Mouse (Mus musculus) liver, embryonic 12.5 days (tissue): ENCODE data around the gene Olfr1458. TPM values are rescaled to one million over a fixed set of nuclear protein-coding genes. Genes with fewer than 3 reads are reported as not detected.

Experiments used
- ATAC-seq: fragments of 200-750 bp; cut with Nextera tagmentation; 2 replicates; pipeline ENCODE4 v1.8.0; 2017; ENCODE audit warnings: moderate number of reproducible peaks, mild to moderate bottlenecking, moderate library complexity
- H3K27ac ChIP-seq: fragments of 300-500 bp; sonication (generic); 2 replicates; pipeline ENCODE4 v1.5.1; 2016; ENCODE audit warnings: mild to moderate bottlenecking
- H3K27me3 ChIP-seq: fragments of 300-500 bp; sonication (generic); replicated peaks from 2 replicates; pipeline ENCODE4 v1.6.1; 2016; ENCODE audit warnings: mild to moderate bottlenecking, moderate library complexity
- H3K36me3 ChIP-seq: fragments of 300-500 bp; sonication (generic); 2 replicates; pipeline ENCODE4 v1.6.1; 2016; ENCODE audit warnings: mild to moderate bottlenecking, moderate library complexity
- H3K4me1 ChIP-seq: fragments of 300-500 bp; sonication (generic); 2 replicates; pipeline ENCODE4 v1.6.1; 2016
- H3K4me2 ChIP-seq: fragments of 300-500 bp; sonication (generic); 2 replicates; pipeline ENCODE4 v1.6.1; 2016; ENCODE audit warnings: mild to moderate bottlenecking, moderate library complexity
- H3K4me3 ChIP-seq: fragments of 300-500 bp; sonication (generic); 2 replicates; pipeline ENCODE4 v1.5.1; 2016; ENCODE audit warnings: mild to moderate bottlenecking, moderate library complexity
- H3K9ac ChIP-seq: fragments of 300-500 bp; sonication (generic); 2 replicates; pipeline ENCODE4 v1.6.1; 2016; ENCODE audit warnings: mild to moderate bottlenecking, moderate library complexity
- H3K9me3 ChIP-seq: fragments of 300-500 bp; sonication (generic); replicated peaks from 2 replicates; pipeline ENCODE4 v1.6.1; 2016; ENCODE audit warnings: mild to moderate bottlenecking, moderate library complexity
- WGBS: fragments of 180-500 bp; shearing (Covaris S2); methylation state at CpG from one replicate; pipeline ENCODE4 v1.1.7; 2016; ENCODE audit not compliant: insufficient replicate concordance; 5-methylcytosine and 5-hydroxymethylcytosine counted together
- polyA plus RNA-seq: library from polyadenylated mRNA; unstranded; fragments of >200 nt; fragmentation: Nextera tagmentation; extraction: Ambion mirVana; gene quantifications from 2 replicates; pipeline ENCODE4 v1.2.1, GENCODE M21; 2016

The Olfr1458 gene
- polyA plus RNA-seq = not detected in 2 replicates

DNA sequence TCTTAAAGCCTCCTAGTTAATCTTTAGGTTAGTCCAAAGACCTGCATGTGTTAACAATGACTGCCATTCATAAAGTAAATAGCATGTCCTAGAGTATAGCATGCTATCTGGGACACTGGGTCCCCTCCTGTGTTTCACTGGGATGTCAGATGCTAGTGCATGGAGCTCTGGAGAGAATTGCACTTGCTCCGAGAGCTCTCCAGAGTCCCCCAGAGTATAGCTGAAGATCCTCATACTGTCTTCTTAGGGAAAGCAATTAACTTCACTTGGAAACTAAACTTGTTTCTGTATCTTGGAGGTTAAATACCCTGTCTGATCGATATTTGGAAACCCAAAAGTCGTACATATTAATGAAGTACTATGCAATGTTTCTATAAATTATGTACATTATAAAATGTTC is at the start of gene Olfr1458:
TSS of gene Olfr1458 (minus strand) at position 101 of the 400 bp plus-strand sequence.
- ATAC-seq = no peak
- Histone ChIP-seq H3K9me3 (no peaks in the 10 kb centered on the region), H3K4me1 (no peaks in the 10 kb centered on the region), H3K9ac (no peak within 1 kb of the TSS), H3K4me3 (no peak within 1 kb of the TSS), H3K4me2 (no peak within 1 kb of the TSS), H3K36me3 (no peaks in the 10 kb centered on the region), H3K27me3 (no peaks in the 10 kb centered on the region), H3K27ac (no peak within 1 kb of the TSS)
- WGBS = 58% methylated on average over 3 of the region's 3 CpGs

DNA sequence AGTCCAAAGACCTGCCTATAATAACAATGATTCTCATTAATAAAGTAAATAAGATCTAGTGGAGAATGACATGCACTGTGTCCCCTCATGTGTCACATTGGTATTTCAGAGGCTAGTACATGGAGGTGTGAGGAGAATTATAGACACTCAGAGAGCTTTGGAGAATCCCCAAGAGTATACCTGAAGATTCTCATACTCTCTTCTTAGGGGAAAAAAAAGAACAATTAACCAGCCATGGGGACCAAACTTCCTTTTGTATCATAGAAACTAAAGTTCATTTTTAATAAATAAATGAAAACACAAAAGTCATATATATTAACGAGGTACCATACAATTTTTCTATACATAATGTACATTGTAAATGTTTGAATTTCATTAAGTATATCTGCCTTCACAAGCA is 42.9 kb upstream of the Olfr1458 start, which contains the start of gene Olfr1459:
TSS of gene Olfr1459 (minus strand) at position 101 of the 400 bp plus-strand sequence.
- H3K4me1 ChIP-seq = no peaks in the 10 kb centered on the region
- no peak within 1 kb of the TSS for H3K4me3 ChIP-seq
- WGBS = 54% methylated on average over 1 of the region's 1 CpGs
- no peak within 1 kb of the TSS for H3K4me2 ChIP-seq
- no peaks in the 10 kb centered on the region for H3K27me3 ChIP-seq
- H3K27ac ChIP-seq = no peak within 1 kb of the TSS
- no peak for ATAC-seq
- no peak within 1 kb of the TSS for H3K9ac ChIP-seq
- H3K36me3 ChIP-seq = no peaks in the 10 kb centered on the region
- 0 out of 2 replicates have a peak, but pooled peaks cover 4% of the 10 kb centered on the region for H3K9me3 ChIP-seq

DNA sequence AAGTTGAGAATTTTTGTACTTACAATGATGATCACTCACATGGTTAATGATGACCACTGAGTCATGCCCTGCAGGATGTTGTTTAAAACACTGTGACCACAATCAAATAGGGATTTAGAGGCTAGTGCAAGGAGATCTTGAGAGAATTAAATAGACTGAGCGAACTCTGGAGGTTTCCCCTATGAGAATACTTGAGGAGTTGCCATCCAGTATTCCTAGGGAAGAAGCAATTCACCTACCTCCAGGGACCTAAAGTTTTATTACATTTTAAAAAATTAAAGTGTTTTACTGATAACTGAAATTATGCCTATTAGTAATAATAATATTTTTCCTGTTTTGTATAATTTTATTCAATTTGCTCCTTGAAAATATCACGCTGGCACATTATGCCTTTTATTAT is 8.8 kb downstream of the Olfr1458 start, which contains the start of gene Olfr1457:
TSS of gene Olfr1457 (minus strand) at position 101 of the 400 bp plus-strand sequence.
- Histone ChIP-seq H3K27me3 (no peaks in the 10 kb centered on the region), H3K9ac (no peak within 1 kb of the TSS), H3K4me2 (no peak within 1 kb of the TSS), H3K27ac (no peak within 1 kb of the TSS), H3K9me3 (0 out of 2 replicates have a peak, but pooled peaks cover 3% of the 10 kb centered on the region), H3K4me1 (no peaks in the 10 kb centered on the region), H3K4me3 (no peak within 1 kb of the TSS), H3K36me3 (no peaks in the 10 kb centered on the region)
- ATAC-seq = no peak
- WGBS = 59% methylated on average over 2 of the region's 2 CpGs

DNA sequence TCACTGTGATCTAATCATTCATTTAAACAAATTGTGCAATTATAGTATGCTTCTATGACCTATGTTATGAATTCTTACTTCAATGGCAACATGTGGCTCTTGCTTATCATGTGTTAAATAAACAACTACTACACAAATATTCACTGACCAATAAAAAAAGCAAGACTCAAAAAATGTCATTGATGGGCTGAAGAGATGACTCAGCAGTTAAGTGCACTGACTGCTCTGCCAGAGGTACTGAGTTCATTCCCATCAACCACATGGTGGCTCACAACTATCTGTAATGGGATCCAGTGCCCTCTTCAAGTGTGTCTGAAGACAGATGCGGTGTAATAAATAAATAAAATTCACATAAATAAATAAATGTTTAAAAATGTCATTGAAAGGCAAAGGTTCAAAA is 12.7 kb downstream of the Olfr1458 start:
- H3K36me3 ChIP-seq = no peaks in the 10 kb centered on the region
- no peak overlapping the region for H3K4me3 ChIP-seq
- no peak for ATAC-seq
- 62% methylated on average over 1 of the region's 1 CpGs for WGBS
- H3K27ac ChIP-seq = no peak overlapping the region
- no peak overlapping the region for H3K9ac ChIP-seq
- no peak overlapping the region for H3K4me2 ChIP-seq
- H3K9me3 ChIP-seq = no peaks in the 10 kb centered on the region; the same call in 1 of the 2 replicates
- no peaks in the 10 kb centered on the region for H3K27me3 ChIP-seq
- H3K4me1 ChIP-seq = no peaks in the 10 kb centered on the region

DNA sequence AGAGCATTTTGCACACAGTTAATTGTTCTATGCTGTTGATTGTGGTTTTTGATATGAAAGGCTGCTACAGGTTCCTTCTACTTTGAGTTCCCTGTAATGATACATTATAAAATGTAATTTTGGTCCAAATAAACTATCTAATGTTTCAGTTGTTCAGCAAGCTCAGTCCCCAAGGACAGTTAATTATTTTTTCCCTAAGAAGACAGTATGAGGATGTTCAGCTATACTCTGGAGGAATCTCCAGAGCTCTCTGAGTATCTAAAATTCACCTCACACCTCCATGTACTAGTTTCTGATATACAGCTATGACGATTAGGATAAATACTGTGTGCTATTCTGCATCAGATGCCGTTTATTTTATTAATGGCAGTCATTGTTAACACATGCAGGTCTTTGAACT is 46.3 kb downstream of the Olfr1458 start, which contains the start of gene Olfr1454:
TSS of gene Olfr1454 (plus strand) at position 301 of the 400 bp plus-strand sequence.
- Histone ChIP-seq H3K9me3 (no peaks in the 10 kb centered on the region), H3K4me1 (no peaks in the 10 kb centered on the region), H3K4me2 (no peak within 1 kb of the TSS), H3K9ac (no peak within 1 kb of the TSS), H3K27me3 (no peaks in the 10 kb centered on the region), H3K4me3 (no peak within 1 kb of the TSS), H3K27ac (no peak within 1 kb of the TSS), H3K36me3 (no peaks in the 10 kb centered on the region)
- ATAC-seq = no peak
- 41% methylated on average over 2 of the region's 2 CpGs for WGBS

Other genes starting within 250 kb of the Olfr1458 start
- gene Olfr1444, start 249.5 kb downstream of the Olfr1458 start, polyA plus RNA-seq = not detected in 2 replicates
- not detected in 2 replicates for gene Olfr1445, start 222.9 kb downstream of the Olfr1458 start, polyA plus RNA-seq
- not detected in 2 replicates for gene Olfr1446, start 213.3 kb downstream of the Olfr1458 start, polyA plus RNA-seq
- gene Olfr1447, start 203.0 kb downstream of the Olfr1458 start, polyA plus RNA-seq = not detected in 2 replicates
- not detected in 2 replicates for gene Olfr1448, start 182.4 kb downstream of the Olfr1458 start, polyA plus RNA-seq
- gene Olfr1449, start 175.9 kb downstream of the Olfr1458 start, polyA plus RNA-seq = not detected in 2 replicates
- gene Olfr1450, start 156.5 kb downstream of the Olfr1458 start, polyA plus RNA-seq = not detected in 2 replicates
- not detected in 2 replicates for gene Olfr1451, start 111.8 kb downstream of the Olfr1458 start, polyA plus RNA-seq
- not detected in 2 replicates for gene Olfr1453, start 78.4 kb downstream of the Olfr1458 start, polyA plus RNA-seq
- not detected in 2 replicates for gene Olfr1454, start 46.2 kb downstream of the Olfr1458 start, polyA plus RNA-seq
- not detected in 2 replicates for gene Olfr1457, start 8.9 kb downstream of the Olfr1458 start, polyA plus RNA-seq
- gene Olfr1459, start 42.8 kb upstream of the Olfr1458 start, polyA plus RNA-seq = not detected in 2 replicates
- gene Olfr1461, start 56.2 kb upstream of the Olfr1458 start, polyA plus RNA-seq = not detected in 2 replicates
- not detected in 2 replicates for gene Olfr1462, start 79.0 kb upstream of the Olfr1458 start, polyA plus RNA-seq
- not detected in 2 replicates for gene Olfr1463, start 124.6 kb upstream of the Olfr1458 start, polyA plus RNA-seq
- not detected in 2 replicates for gene Olfr1465, start 208.8 kb upstream of the Olfr1458 start, polyA plus RNA-seq
- not detected in 2 replicates for gene Olfr1466, start 232.1 kb upstream of the Olfr1458 start, polyA plus RNA-seq